Mouse (Mus musculus): ENCODE measurements around the gene Hdac9. TPM values are rescaled to one million over a fixed set of nuclear protein-coding genes. Genes with fewer than 3 reads are reported as not detected.

Hdac9 gene
- polyA plus RNA-seq, 1 experiment from 2014 or later: 5.1 TPM

- no peaks in the 10 kb centered on the region for H3K36me3 ChIP-seq
- 69% methylated on average over 9 of the region's 9 CpGs for WGBS
- no peak overlapping the region for H3K27ac ChIP-seq
- ATAC-seq (replicated peaks; ENCODE audit: low FRiP score): no peak
- no peaks in the 10 kb centered on the region for H3K4me1 ChIP-seq
- no peak overlapping the region for H3K4me3 ChIP-seq (replicated peaks)
- no peak overlapping the region for H3K4me2 ChIP-seq
- no peaks in the 10 kb centered on the region for H3K9me3 ChIP-seq (replicated peaks)
- H3K9ac ChIP-seq: no peak overlapping the region
- H3K27me3 ChIP-seq: no peaks in the 10 kb centered on the region
Measured at GRCm38 (mm10) chr12:34498751-34499626, 417.9 kb downstream of the Hdac9 start.

DNA sequence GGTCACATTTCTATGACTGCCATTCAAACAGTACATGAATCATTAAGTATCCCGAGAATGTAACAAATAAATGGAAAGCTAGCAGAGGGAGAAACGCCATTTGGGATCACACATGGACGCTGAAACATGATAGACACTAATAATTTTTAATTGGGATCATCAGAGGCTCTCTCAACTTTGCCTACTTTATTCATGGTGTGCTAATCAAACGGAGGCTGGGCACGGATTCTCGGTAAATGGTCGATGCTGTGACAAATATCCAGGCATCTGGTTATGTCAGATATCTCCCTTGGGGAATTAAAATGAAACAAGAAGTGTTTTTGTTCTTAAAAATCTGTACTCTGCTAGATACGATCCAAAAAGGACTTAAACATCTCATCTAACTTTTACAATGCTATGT is 418.6 kb downstream of the Hdac9 start:
- Histone ChIP-seq H3K27ac (no peak overlapping the region), H3K9me3 (replicated peaks) (no peaks in the 10 kb centered on the region), H3K4me3 (replicated peaks) (no peak overlapping the region), H3K4me2 (no peak overlapping the region), H3K27me3 (no peaks in the 10 kb centered on the region), H3K36me3 (no peaks in the 10 kb centered on the region), H3K9ac (no peak overlapping the region), H3K4me1 (no peaks in the 10 kb centered on the region)
- WGBS: 80% methylated on average over 8 of the region's 8 CpGs
- no peak for ATAC-seq (replicated peaks; ENCODE audit: low FRiP score)

- Histone ChIP-seq H3K9ac (no peak overlapping the region), H3K4me3 (replicated peaks) (no peak overlapping the region), H3K36me3 (no peaks in the 10 kb centered on the region), H3K4me2 (no peak overlapping the region), H3K4me1 (no peaks in the 10 kb centered on the region), H3K9me3 (replicated peaks) (no peaks in the 10 kb centered on the region), H3K27ac (no peak overlapping the region), H3K27me3 (no peaks in the 10 kb centered on the region)
- 94% methylated on average over 3 of the region's 3 CpGs for WGBS
- no peak for ATAC-seq (replicated peaks; ENCODE audit: low FRiP score)
Measured at GRCm38 (mm10) chr12:34497702-34498101, 419.2 kb downstream of the Hdac9 start.

DNA sequence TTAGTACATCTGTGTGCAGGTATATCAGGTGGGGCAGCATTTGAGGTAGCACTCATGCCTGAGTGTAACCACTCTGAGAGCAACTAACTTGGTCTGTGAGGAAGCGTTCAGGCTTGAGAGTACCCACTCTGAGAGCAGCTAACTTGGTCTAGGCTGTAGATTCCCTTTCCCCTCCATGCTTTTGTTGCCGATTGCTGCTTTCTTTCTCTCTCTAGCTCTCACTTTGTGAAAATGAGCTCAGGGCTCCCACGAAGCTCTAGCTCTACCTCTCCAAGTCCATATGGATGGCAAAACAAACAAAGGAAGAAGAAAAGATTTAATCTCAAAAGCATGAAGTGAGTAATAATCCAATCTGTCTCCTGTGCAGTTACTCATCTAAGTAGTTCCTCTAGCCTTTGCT is 421.0 kb downstream of the Hdac9 start:
- Histone ChIP-seq H3K27me3 (no peaks in the 10 kb centered on the region), H3K9ac (no peak overlapping the region), H3K27ac (no peak overlapping the region), H3K4me1 (no peaks in the 10 kb centered on the region), H3K9me3 (replicated peaks) (no peaks in the 10 kb centered on the region), H3K36me3 (no peaks in the 10 kb centered on the region), H3K4me2 (peak overlapping the region; percentile 13; the same call in 1 of the 2 replicates), H3K4me3 (replicated peaks) (peak overlapping the region; percentile 27)
- WGBS: 47% methylated on average over 3 of the region's 3 CpGs
- ATAC-seq (replicated peaks; ENCODE audit: low FRiP score): no peak

DNA sequence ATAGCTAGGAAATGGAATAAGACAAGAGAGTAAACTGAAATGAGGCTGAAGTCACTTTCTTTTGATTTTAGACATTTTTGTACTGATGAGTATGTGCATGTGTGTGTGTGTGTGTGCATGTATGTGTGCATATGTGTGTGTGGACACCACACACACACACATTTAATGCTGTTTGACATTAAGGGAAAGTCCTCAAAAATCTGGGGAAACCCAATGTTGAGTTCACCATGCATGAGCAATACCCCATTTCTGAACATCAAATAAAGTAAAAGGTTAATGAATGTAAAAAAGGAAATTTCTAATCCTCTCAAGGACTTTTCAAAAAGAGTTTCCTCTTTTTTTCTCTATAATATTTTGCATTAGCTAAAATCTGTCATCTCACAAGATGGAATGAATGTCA is 427.3 kb downstream of the Hdac9 start:
- no peaks in the 10 kb centered on the region for H3K4me1 ChIP-seq
- no peak overlapping the region for H3K27ac ChIP-seq
- no peak for ATAC-seq (replicated peaks; ENCODE audit: low FRiP score)
- no peak overlapping the region for H3K9ac ChIP-seq
- no peaks in the 10 kb centered on the region for H3K36me3 ChIP-seq
- H3K27me3 ChIP-seq: no peaks in the 10 kb centered on the region
- no peak overlapping the region for H3K4me3 ChIP-seq (replicated peaks)
- H3K4me2 ChIP-seq: no peak overlapping the region
- H3K9me3 ChIP-seq (replicated peaks): no peaks in the 10 kb centered on the region

DNA sequence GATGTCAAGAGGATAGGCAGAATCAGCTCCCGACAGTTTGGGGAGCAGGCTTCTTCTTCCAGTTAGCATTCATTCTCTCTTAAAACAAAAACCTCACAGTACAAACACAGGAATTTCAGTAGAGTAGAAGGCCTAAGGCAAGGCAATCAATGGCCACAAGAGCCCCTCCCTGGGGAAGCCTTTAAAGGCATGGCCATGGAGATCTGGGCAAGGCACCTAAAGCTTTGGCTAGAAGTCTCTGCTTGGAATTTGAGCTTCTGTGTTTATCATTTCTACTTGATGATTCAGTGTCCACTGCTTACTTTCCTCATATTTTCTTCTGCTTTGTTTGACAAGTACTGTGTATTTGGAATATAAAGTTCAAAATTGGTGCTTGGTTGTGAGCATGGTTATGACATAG is 429.2 kb downstream of the Hdac9 start:
- H3K9ac ChIP-seq: no peak overlapping the region
- H3K4me1 ChIP-seq: no peaks in the 10 kb centered on the region
- ATAC-seq (replicated peaks; ENCODE audit: low FRiP score): no peak
- H3K4me3 ChIP-seq (replicated peaks): no peak overlapping the region
- no peak overlapping the region for H3K4me2 ChIP-seq
- WGBS: 78% methylated on average over 1 of the region's 1 CpGs
- H3K36me3 ChIP-seq: no peaks in the 10 kb centered on the region
- no peak overlapping the region for H3K27ac ChIP-seq
- no peaks in the 10 kb centered on the region for H3K9me3 ChIP-seq (replicated peaks)
- no peaks in the 10 kb centered on the region for H3K27me3 ChIP-seq

DNA sequence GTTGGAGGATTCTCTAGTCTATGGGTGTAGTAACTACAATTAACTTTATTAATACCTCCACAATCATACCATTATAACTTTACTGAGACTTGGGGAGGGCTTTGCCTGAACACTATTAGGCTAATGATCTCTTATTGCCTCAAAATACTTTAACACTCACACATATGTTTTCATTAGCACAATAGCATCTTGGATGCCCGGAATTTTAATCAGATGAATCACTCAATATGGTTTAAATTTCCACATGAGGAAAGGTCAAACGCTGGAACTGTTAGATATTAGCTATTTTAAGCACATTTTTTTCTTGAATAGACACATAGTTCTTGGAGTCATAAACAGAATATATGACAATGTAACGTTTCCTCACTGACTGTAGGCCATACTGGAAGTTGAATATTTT is 429.9 kb downstream of the Hdac9 start:
- 69% methylated on average over 3 of the region's 3 CpGs for WGBS
- no peak for ATAC-seq (replicated peaks; ENCODE audit: low FRiP score)
- H3K4me2 ChIP-seq: no peak overlapping the region

GRCm38 (mm10) chr12:34486016-34486415 is 430.9 kb downstream of the Hdac9 start:
- ATAC-seq (replicated peaks; ENCODE audit: low FRiP score): no peak
- H3K9ac ChIP-seq: no peak overlapping the region
- no peaks in the 10 kb centered on the region for H3K36me3 ChIP-seq
- H3K4me2 ChIP-seq: no peak overlapping the region
- 80% methylated on average over 2 of the region's 2 CpGs for WGBS
- H3K27ac ChIP-seq: no peak overlapping the region
- H3K4me3 ChIP-seq (replicated peaks): no peak overlapping the region
- H3K4me1 ChIP-seq: no peaks in the 10 kb centered on the region
- H3K27me3 ChIP-seq: no peaks in the 10 kb centered on the region
- H3K9me3 ChIP-seq (replicated peaks): no peaks in the 10 kb centered on the region

More for the DNA sequence above, 429.9 kb downstream of the Hdac9 start:
- Histone ChIP-seq H3K9me3 (replicated peaks) (no peaks in the 10 kb centered on the region), H3K4me3 (replicated peaks) (no peak overlapping the region), H3K4me1 (no peaks in the 10 kb centered on the region), H3K27me3 (no peaks in the 10 kb centered on the region), H3K27ac (no peak overlapping the region), H3K36me3 (no peaks in the 10 kb centered on the region), H3K9ac (no peak overlapping the region)

DNA sequence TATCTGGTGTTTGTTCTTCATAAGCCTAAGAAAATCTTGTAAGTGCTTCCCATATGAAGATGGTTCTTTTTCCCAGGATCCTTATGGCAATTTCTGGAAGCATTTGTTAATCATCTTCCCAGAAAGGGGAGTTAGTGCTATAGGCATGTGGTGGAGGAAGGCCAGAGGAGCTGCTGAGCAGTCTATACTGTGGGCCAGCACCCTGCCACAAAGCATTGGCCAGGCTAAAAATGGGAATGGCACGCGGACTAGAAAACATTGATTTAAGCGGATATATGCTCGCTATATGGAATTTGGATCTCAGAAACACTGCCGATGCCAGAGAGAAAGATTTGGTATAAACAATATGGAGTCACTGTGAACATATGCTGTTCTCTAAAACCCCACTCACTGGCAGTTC is 435.2 kb downstream of the Hdac9 start:
- H3K9ac ChIP-seq: no peak overlapping the region
- no peak overlapping the region for H3K4me3 ChIP-seq (replicated peaks)
- WGBS: 97% methylated on average over 5 of the region's 5 CpGs
- no peaks in the 10 kb centered on the region for H3K36me3 ChIP-seq
- H3K9me3 ChIP-seq (replicated peaks): no peaks in the 10 kb centered on the region
- no peaks in the 10 kb centered on the region for H3K27me3 ChIP-seq
- H3K4me2 ChIP-seq: no peak overlapping the region
- H3K4me1 ChIP-seq: no peaks in the 10 kb centered on the region
- no peak for ATAC-seq (replicated peaks; ENCODE audit: low FRiP score)
- no peak overlapping the region for H3K27ac ChIP-seq

DNA sequence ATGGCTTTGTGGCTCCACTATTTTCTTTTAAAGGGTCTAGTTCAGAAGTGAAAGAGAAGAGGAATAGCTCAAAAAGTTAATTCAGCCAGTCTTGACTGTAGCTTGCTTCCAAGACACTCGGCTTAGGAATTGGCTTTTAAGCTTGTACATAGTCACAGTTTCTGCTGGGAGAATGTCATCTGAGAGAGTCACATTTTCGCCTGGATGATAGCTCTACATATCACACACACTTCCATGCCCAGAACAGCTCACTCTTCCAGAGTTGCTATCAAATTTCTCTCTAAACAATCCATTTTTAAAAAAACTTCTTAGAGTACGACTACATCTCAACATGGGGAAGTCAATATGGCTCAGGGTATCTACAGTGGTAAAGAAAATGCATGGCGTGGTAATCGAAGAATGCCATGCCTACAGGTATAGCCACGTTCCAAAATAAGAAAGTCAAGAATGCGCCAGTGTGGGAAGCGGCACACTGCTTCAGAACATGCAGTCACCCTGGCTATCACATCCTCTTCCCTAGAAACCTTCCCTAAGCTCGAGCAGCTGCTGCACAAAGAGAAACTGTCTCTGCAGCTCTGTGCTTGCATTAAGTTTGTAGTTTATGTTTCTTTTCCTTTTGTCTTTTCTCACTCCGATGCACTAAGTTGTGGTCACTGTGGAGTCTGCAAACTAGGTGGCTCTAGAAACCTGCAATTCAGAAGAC is 443.8 kb downstream of the Hdac9 start:
- Histone ChIP-seq H3K36me3 (no peaks in the 10 kb centered on the region), H3K4me1 (peaks cover 2% of the 10 kb centered on the region; the same call in 1 of the 2 replicates), H3K4me3 (replicated peaks) (no peak overlapping the region), H3K27me3 (no peaks in the 10 kb centered on the region), H3K9me3 (replicated peaks) (no peaks in the 10 kb centered on the region), H3K9ac (no peak overlapping the region), H3K4me2 (no peak overlapping the region), H3K27ac (no peak overlapping the region)
- WGBS: 76% methylated on average over 10 of the region's 10 CpGs
- ATAC-seq (replicated peaks; ENCODE audit: low FRiP score): no peak

- no peak overlapping the region for H3K27ac ChIP-seq
- 9% methylated on average over 4 of the region's 4 CpGs for WGBS
- no peaks in the 10 kb centered on the region for H3K36me3 ChIP-seq
- ATAC-seq (replicated peaks; ENCODE audit: low FRiP score): no peak
- H3K4me3 ChIP-seq (replicated peaks): no peak overlapping the region
- no peak overlapping the region for H3K4me2 ChIP-seq
- no peaks in the 10 kb centered on the region for H3K27me3 ChIP-seq
- H3K4me1 ChIP-seq: peaks cover 2% of the 10 kb centered on the region; the same call in 1 of the 2 replicates
- H3K9ac ChIP-seq: no peak overlapping the region
- H3K9me3 ChIP-seq (replicated peaks): no peaks in the 10 kb centered on the region
Measured at GRCm38 (mm10) chr12:34472542-34472941, 444.4 kb downstream of the Hdac9 start.

- 76% methylated on average over 1 of the region's 1 CpGs for WGBS
- Histone ChIP-seq H3K27ac (no peak overlapping the region), H3K27me3 (no peaks in the 10 kb centered on the region), H3K36me3 (no peaks in the 10 kb centered on the region), H3K9me3 (replicated peaks) (no peaks in the 10 kb centered on the region), H3K4me2 (no peak overlapping the region), H3K9ac (no peak overlapping the region), H3K4me1 (no peaks in the 10 kb centered on the region), H3K4me3 (replicated peaks) (no peak overlapping the region)
- no peak for ATAC-seq (replicated peaks; ENCODE audit: low FRiP score)
Measured at GRCm38 (mm10) chr12:34461728-34462127, 455.2 kb downstream of the Hdac9 start.
